Mouse (Mus musculus): Measurements from ENCODE around the gene Gtpbp3.

Gtpbp3 gene

GRCm38 (mm10) chr8:71534263-71534810 is 46.4 kb downstream of the Gtpbp3 start:
- DNase-seq (ENCODE audit: low spot score) = no peak

GRCm38 (mm10) chr8:71535663-71536062 is 47.8 kb downstream of the Gtpbp3 start:
- DNase-seq (ENCODE audit: low spot score) = no peak

- peak; percentile 95 for DNase-seq (ENCODE audit: low spot score)
Observed at GRCm38 (mm10) chr8:71537028-71537867, 49.3 kb downstream of the Gtpbp3 start, which contains the start of gene Bst2. Bst2 (minus strand) TSS chr8:71537456.

- peak; percentile 100 for DNase-seq (ENCODE audit: low spot score)
Observed at GRCm38 (mm10) chr8:71542632-71543343, 54.9 kb downstream of the Gtpbp3 start, which contains the start of gene Mvb12a. Mvb12a (plus strand) TSS chr8:71542922.

GRCm38 (mm10) chr8:71543755-71544154 is 55.9 kb downstream of the Gtpbp3 start:
- DNase-seq (ENCODE audit: low spot score) = no peak

DNA sequence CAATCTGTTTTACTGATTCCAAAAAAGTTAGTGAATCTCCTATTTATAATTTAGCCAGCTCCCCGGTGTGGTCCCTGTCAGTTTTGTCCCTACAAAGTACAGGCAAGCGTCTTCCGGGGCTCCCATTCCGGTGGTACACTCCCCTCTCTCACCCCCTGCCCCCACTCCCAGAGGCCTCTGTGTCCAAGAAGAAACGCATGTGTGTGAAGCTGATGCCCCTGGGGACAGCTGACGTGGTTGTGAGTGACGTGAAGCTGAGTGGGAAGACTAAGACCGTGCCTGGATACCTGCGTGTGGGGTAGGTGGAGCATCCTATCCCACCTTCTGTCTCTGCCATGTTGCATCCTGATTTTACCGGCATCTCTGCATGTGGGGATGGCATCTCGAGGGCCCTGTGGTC is 57.1 kb downstream of the Gtpbp3 start:
- DNase-seq (ENCODE audit: low spot score) = no peak

DNA sequence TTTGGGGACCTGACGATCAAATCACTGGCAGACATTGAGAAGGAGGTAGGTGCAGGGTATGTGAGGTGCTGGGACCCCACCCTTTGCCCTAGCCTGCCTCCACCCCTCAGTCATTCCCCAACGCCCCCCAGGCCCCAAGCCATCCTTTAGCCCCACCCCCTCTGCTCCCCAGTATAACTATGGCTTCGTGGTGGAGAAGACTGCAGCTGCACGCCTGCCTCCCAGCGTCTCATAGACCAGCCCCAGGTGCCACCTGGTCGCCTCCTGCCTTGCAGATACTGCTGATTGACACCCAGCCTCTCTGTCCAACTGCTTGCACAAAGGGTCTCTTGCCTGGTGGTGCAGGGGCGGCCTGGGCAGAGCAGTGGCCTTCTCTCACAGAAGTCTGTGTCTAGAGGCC is 59.7 kb downstream of the Gtpbp3 start:
- DNase-seq (ENCODE audit: low spot score) = no peak
